Mouse (Mus musculus) forebrain, embryonic 15.5 days (tissue): ENCODE data around the gene B3galt6. TPM values are rescaled to one million over a fixed set of nuclear protein-coding genes. Genes with fewer than 3 reads are reported as not detected.

Experiments
- ATAC-seq: fragments of 200-750 bp; cut with Nextera tagmentation; replicated peaks from 2 replicates; pipeline ENCODE4 v1.8.0; 2017; ENCODE audit warnings: mild to moderate bottlenecking, moderate TSS enrichment, moderate library complexity
- H3K27ac ChIP-seq: fragments of 300-500 bp; sonication (generic); replicated peaks from 2 replicates; pipeline ENCODE4 v1.5.1; 2015; ENCODE audit warnings: mild to moderate bottlenecking, inconsistent platforms
- H3K27me3 ChIP-seq: fragments of 300-500 bp; sonication (generic); 2 replicates; pipeline ENCODE4 v1.6.1; 2015; ENCODE audit warnings: inconsistent platforms
- H3K36me3 ChIP-seq: fragments of 300-500 bp; sonication (generic); 2 replicates; pipeline ENCODE4 v1.6.1; 2015; ENCODE audit warnings: mild to moderate bottlenecking, inconsistent platforms
- H3K4me1 ChIP-seq: fragments of 300-500 bp; sonication (generic); 2 replicates; pipeline ENCODE4 v1.6.1; 2015; ENCODE audit warnings: inconsistent platforms
- H3K4me2 ChIP-seq: fragments of 300-500 bp; sonication (generic); replicated peaks from 2 replicates; pipeline ENCODE4 v1.6.1; 2015; ENCODE audit warnings: mild to moderate bottlenecking, inconsistent platforms
- H3K4me3 ChIP-seq: fragments of 300-500 bp; sonication (generic); 2 replicates; pipeline ENCODE4 v1.5.1; 2015; ENCODE audit warnings: mild to moderate bottlenecking, inconsistent platforms
- H3K9ac ChIP-seq: fragments of 300-500 bp; sonication (generic); replicated peaks from 2 replicates; pipeline ENCODE4 v1.6.1; 2015; ENCODE audit warnings: mild to moderate bottlenecking, inconsistent platforms
- H3K9me3 ChIP-seq: fragments of 300-500 bp; sonication (generic); 2 replicates; pipeline ENCODE4 v1.6.1; 2016; ENCODE audit warnings: inconsistent platforms
- WGBS: fragments of 180-500 bp; shearing (Covaris S2); methylation state at CpG from one replicate; pipeline ENCODE4 v1.1.7; 2015; ENCODE audit warnings: mixed read lengths; 5-methylcytosine and 5-hydroxymethylcytosine counted together
- polyA plus RNA-seq: library from polyadenylated mRNA; unstranded; fragments of >200 nt; fragmentation: Nextera tagmentation; extraction: Ambion mirVana; gene quantifications from 2 replicates; pipeline ENCODE4 v1.2.1, GENCODE M21; 2015

B3galt6 gene
- polyA plus RNA-seq, 1 experiment from 2014 or later: 30.2 TPM

- H3K9me3 ChIP-seq: no peaks in the 10 kb centered on the region
- H3K36me3 ChIP-seq: no peaks in the 10 kb centered on the region
- no peak for ATAC-seq
- H3K4me2 ChIP-seq: no peak overlapping the region
- no peak overlapping the region for H3K9ac ChIP-seq
- H3K27me3 ChIP-seq: no peaks in the 10 kb centered on the region
- no peaks in the 10 kb centered on the region for H3K4me1 ChIP-seq
- no peak overlapping the region for H3K4me3 ChIP-seq
- 20% methylated on average over 2 of the region's 2 CpGs for WGBS
- no peak overlapping the region for H3K27ac ChIP-seq
Measured at GRCm38 (mm10) chr4:155983788-155984187, 8.7 kb downstream of the B3galt6 start.

GRCm38 (mm10) chr4:155981436-155982082, 10.9 kb downstream of the B3galt6 start:
- WGBS: 77% methylated on average over 12 of the region's 12 CpGs
- no peak overlapping the region for H3K4me3 ChIP-seq
- no peak for ATAC-seq
- no peak overlapping the region for H3K27ac ChIP-seq
- H3K36me3 ChIP-seq: no peaks in the 10 kb centered on the region
- no peak overlapping the region for H3K4me2 ChIP-seq
- no peak overlapping the region for H3K9ac ChIP-seq
- no peaks in the 10 kb centered on the region for H3K4me1 ChIP-seq
- H3K27me3 ChIP-seq: no peaks in the 10 kb centered on the region
- no peaks in the 10 kb centered on the region for H3K9me3 ChIP-seq

GRCm38 (mm10) chr4:155973239-155973638, 19.2 kb downstream of the B3galt6 start:
- H3K9me3 ChIP-seq: no peaks in the 10 kb centered on the region
- 91% methylated on average over 2 of the region's 2 CpGs for WGBS
- no peak overlapping the region for H3K4me2 ChIP-seq
- no peaks in the 10 kb centered on the region for H3K36me3 ChIP-seq
- no peak overlapping the region for H3K27ac ChIP-seq
- no peak overlapping the region for H3K9ac ChIP-seq
- H3K4me3 ChIP-seq: no peak overlapping the region
- no peaks in the 10 kb centered on the region for H3K27me3 ChIP-seq
- no peak for ATAC-seq
- no peaks in the 10 kb centered on the region for H3K4me1 ChIP-seq

GRCm38 (mm10) chr4:155972651-155973050, 19.8 kb downstream of the B3galt6 start:
- Histone ChIP-seq H3K9ac (no peak overlapping the region), H3K36me3 (no peaks in the 10 kb centered on the region), H3K4me3 (no peak overlapping the region), H3K27me3 (no peaks in the 10 kb centered on the region), H3K9me3 (no peaks in the 10 kb centered on the region), H3K4me1 (no peaks in the 10 kb centered on the region), H3K27ac (no peak overlapping the region), H3K4me2 (no peak overlapping the region)
- ATAC-seq: no peak
- 47% methylated on average over 6 of the region's 6 CpGs for WGBS

- no peak overlapping the region for H3K27ac ChIP-seq
- H3K36me3 ChIP-seq: peaks cover 6% of the 10 kb centered on the region; the same call in 1 of the 2 replicates
- H3K9me3 ChIP-seq: no peaks in the 10 kb centered on the region
- no peaks in the 10 kb centered on the region for H3K4me1 ChIP-seq
- WGBS: 77% methylated on average over 5 of the region's 5 CpGs
- H3K4me3 ChIP-seq: no peak overlapping the region
- ATAC-seq: no peak
- no peak overlapping the region for H3K9ac ChIP-seq
- H3K4me2 ChIP-seq: no peak overlapping the region
- no peaks in the 10 kb centered on the region for H3K27me3 ChIP-seq
Measured at GRCm38 (mm10) chr4:155970286-155970685, 22.2 kb downstream of the B3galt6 start.

GRCm38 (mm10) chr4:155969043-155969653, 23.3 kb downstream of the B3galt6 start:
- WGBS: 88% methylated on average over 13 of the region's 13 CpGs
- ATAC-seq: no peak
- Histone ChIP-seq H3K9me3 (no peaks in the 10 kb centered on the region), H3K4me1 (no peaks in the 10 kb centered on the region), H3K9ac (no peak overlapping the region), H3K36me3 (peaks cover 11% of the 10 kb centered on the region), H3K27me3 (no peaks in the 10 kb centered on the region), H3K4me2 (no peak overlapping the region), H3K27ac (no peak overlapping the region), H3K4me3 (no peak overlapping the region)

GRCm38 (mm10) chr4:155964396-155964795, 28.1 kb downstream of the B3galt6 start:
- no peak for ATAC-seq
- Histone ChIP-seq H3K36me3 (peaks cover 20% of the 10 kb centered on the region), H3K9ac (no peak overlapping the region), H3K27ac (no peak overlapping the region), H3K4me3 (no peak overlapping the region), H3K4me2 (no peak overlapping the region), H3K4me1 (peaks cover 13% of the 10 kb centered on the region), H3K9me3 (no peaks in the 10 kb centered on the region), H3K27me3 (no peaks in the 10 kb centered on the region)
- 91% methylated on average over 11 of the region's 11 CpGs for WGBS

GRCm38 (mm10) chr4:155963106-155963505, 29.3 kb downstream of the B3galt6 start:
- peaks cover 28% of the 10 kb centered on the region for H3K36me3 ChIP-seq
- peaks cover 13% of the 10 kb centered on the region for H3K4me1 ChIP-seq
- H3K4me3 ChIP-seq: no peak overlapping the region; the same call in 1 of the 2 replicates
- peak overlapping the region; percentile 53; the same call in 1 of the 2 replicates for H3K9ac ChIP-seq
- no peak overlapping the region for H3K27ac ChIP-seq
- 60% methylated on average over 7 of the region's 7 CpGs for WGBS
- no peaks in the 10 kb centered on the region for H3K27me3 ChIP-seq
- H3K9me3 ChIP-seq: no peaks in the 10 kb centered on the region
- no peak for ATAC-seq
- H3K4me2 ChIP-seq: no peak overlapping the region

GRCm38 (mm10) chr4:155962167-155962971, 30.1 kb downstream of the B3galt6 start, which contains the start of gene C1qtnf12:
Gene C1qtnf12 (plus strand): TSS chr4:155962318.
- Histone ChIP-seq H3K27ac (no peak within 1 kb of the TSS), H3K36me3 (peaks cover 36% of the 10 kb centered on the region), H3K4me3 (peak within 1 kb of the TSS; percentile 39), H3K4me2 (peak within 1 kb of the TSS; percentile 70), H3K4me1 (peaks cover 13% of the 10 kb centered on the region), H3K27me3 (no peaks in the 10 kb centered on the region), H3K9ac (peak within 1 kb of the TSS; percentile 53), H3K9me3 (no peaks in the 10 kb centered on the region)
- ATAC-seq: peak; percentile 59
- WGBS: under 1% methylated on average over 41 of the region's 42 CpGs

GRCm38 (mm10) chr4:155959275-155959674, 33.2 kb downstream of the B3galt6 start:
- H3K4me2 ChIP-seq: no peak overlapping the region
- no peak; the same call in 1 of the 2 replicates for ATAC-seq
- H3K27me3 ChIP-seq: no peaks in the 10 kb centered on the region
- H3K27ac ChIP-seq: no peak overlapping the region
- no peaks in the 10 kb centered on the region for H3K9me3 ChIP-seq
- peaks cover 13% of the 10 kb centered on the region for H3K4me1 ChIP-seq
- peaks cover 51% of the 10 kb centered on the region for H3K36me3 ChIP-seq
- 4% methylated on average over 5 of the region's 5 CpGs for WGBS
- H3K9ac ChIP-seq: no peak overlapping the region
- H3K4me3 ChIP-seq: no peak overlapping the region

- no peak for ATAC-seq
- no peak overlapping the region for H3K4me3 ChIP-seq
- no peaks in the 10 kb centered on the region for H3K4me1 ChIP-seq
- H3K27ac ChIP-seq: no peak overlapping the region
- no peak overlapping the region for H3K9ac ChIP-seq
- peaks cover 78% of the 10 kb centered on the region for H3K36me3 ChIP-seq
- no peaks in the 10 kb centered on the region for H3K9me3 ChIP-seq
- no peaks in the 10 kb centered on the region for H3K27me3 ChIP-seq
- no peak overlapping the region for H3K4me2 ChIP-seq
- WGBS: 95% methylated on average over 6 of the region's 6 CpGs
Measured at GRCm38 (mm10) chr4:155955491-155955890, 37.0 kb downstream of the B3galt6 start.

- Histone ChIP-seq H3K9ac (no peak overlapping the region), H3K4me3 (no peak overlapping the region), H3K4me1 (peaks cover 34% of the 10 kb centered on the region), H3K27me3 (no peaks in the 10 kb centered on the region), H3K36me3 (peaks cover 48% of the 10 kb centered on the region), H3K27ac (no peak overlapping the region), H3K9me3 (no peaks in the 10 kb centered on the region), H3K4me2 (no peak overlapping the region)
- no peak for ATAC-seq
Measured at GRCm38 (mm10) chr4:155947094-155947493, 45.4 kb downstream of the B3galt6 start.
